Mouse (Mus musculus) thymus, postnatal 0 days (tissue): ENCODE data around the gene Zfp36. TPM values are rescaled to one million over a fixed set of nuclear protein-coding genes. Genes with fewer than 3 reads are reported as not detected.

ENCODE experiments used
- DNase-seq: peaks from one replicate; pipeline ENCODE4 v3.0.0-alpha.2; 2015; ENCODE audit warnings: low spot score
- polyA plus RNA-seq: library from polyadenylated mRNA; unstranded; fragments of >200 nt; fragmentation: Nextera tagmentation; extraction: Ambion mirVana; gene quantifications from 2 replicates; pipeline ENCODE4 v1.2.1, GENCODE M21; 2015

Gene Zfp36
- polyA plus RNA-seq, 1 experiment from 2014 or later: 70.6 TPM

GRCm38 (mm10) chr7:28339213-28339917 lies 40.7 kb downstream of the Zfp36 start:
- DNase-seq: peak; percentile 59

- DNase-seq: peak; percentile 99
These were observed 41.7 kb downstream of the Zfp36 start, which contains the start of gene Supt5 for GRCm38 (mm10) chr7:28338108-28338998. Gene Supt5 (minus strand): TSS chr7:28338746.

- no peak for DNase-seq
These were observed 44.6 kb downstream of the Zfp36 start for GRCm38 (mm10) chr7:28335471-28335870.

- no peak for DNase-seq
These were observed 45.5 kb downstream of the Zfp36 start for GRCm38 (mm10) chr7:28334534-28334933.

GRCm38 (mm10) chr7:28328260-28328659 lies 51.8 kb downstream of the Zfp36 start:
- no peak for DNase-seq

Other genes with a start within 250 kb of the Zfp36 start
- gene Fbl, start 210.5 kb downstream of the Zfp36 start, polyA plus RNA-seq: 147 and 150 TPM in 2 replicates
- gene Dyrk1b, start 200.8 kb downstream of the Zfp36 start, polyA plus RNA-seq: 11.5 and 12.4 TPM in 2 replicates
- 3.6 TPM in 2 replicates for gene Eid2, start 112.4 kb downstream of the Zfp36 start, polyA plus RNA-seq
- 7.5 and 8.5 TPM in 2 replicates for gene Eid2b, start 102.5 kb downstream of the Zfp36 start, polyA plus RNA-seq
- gene Selenov, start 89.1 kb downstream of the Zfp36 start, polyA plus RNA-seq: not detected in 2 replicates
- 0.33 and 0.51 TPM in 2 replicates for gene Dll3, start 78.0 kb downstream of the Zfp36 start, polyA plus RNA-seq
- 116 and 125 TPM in 2 replicates for gene Timm50, start 68.2 kb downstream of the Zfp36 start, polyA plus RNA-seq
- gene Supt5, start 41.5 kb downstream of the Zfp36 start, polyA plus RNA-seq: 73.3 and 80.4 TPM in 2 replicates
- 1,689 and 1,723 TPM in 2 replicates for gene Rps16, start 29.6 kb downstream of the Zfp36 start, polyA plus RNA-seq
- gene Plekhg2, start 7.7 kb downstream of the Zfp36 start, polyA plus RNA-seq: 35.4 and 49.6 TPM in 2 replicates
- 42.0 and 42.5 TPM in 2 replicates for gene Med29, start 12.5 kb upstream of the Zfp36 start, polyA plus RNA-seq
- 59.3 and 64.0 TPM in 2 replicates for gene Paf1, start 12.7 kb upstream of the Zfp36 start, polyA plus RNA-seq
- 777 and 920 TPM in 2 replicates for gene Gmfg, start 57.2 kb upstream of the Zfp36 start, polyA plus RNA-seq
- 0.86 and 1.1 TPM in 2 replicates for gene Lrfn1, start 71.7 kb upstream of the Zfp36 start, polyA plus RNA-seq
- 0.30 TPM in 1 of 2 replicates, not detected in the other for gene Ifnl2, start 130.2 kb upstream of the Zfp36 start, polyA plus RNA-seq
- 0.26 and 0.34 TPM in 2 replicates for gene Ifnl3, start 142.6 kb upstream of the Zfp36 start, polyA plus RNA-seq
- 0.27 and 1.1 TPM in 2 replicates for gene Sycn, start 160.6 kb upstream of the Zfp36 start, polyA plus RNA-seq
- gene Nccrp1, start 167.0 kb upstream of the Zfp36 start, polyA plus RNA-seq: 0.27 and 0.64 TPM in 2 replicates
- 10.5 and 10.9 TPM in 2 replicates for gene Samd4b, start 217.9 kb upstream of the Zfp36 start, polyA plus RNA-seq
- gene Pak4, start 217.9 kb upstream of the Zfp36 start, polyA plus RNA-seq: 15.4 and 20.3 TPM in 2 replicates